Mouse (Mus musculus): ENCODE measurements at regions not wholly inside any gene's neighbourhood (a gene's known extent, or its start where the extent isn't known, plus 50 kb on each side); places are given as distances from the start of the nearest gene placed in this dataset.

DNA sequence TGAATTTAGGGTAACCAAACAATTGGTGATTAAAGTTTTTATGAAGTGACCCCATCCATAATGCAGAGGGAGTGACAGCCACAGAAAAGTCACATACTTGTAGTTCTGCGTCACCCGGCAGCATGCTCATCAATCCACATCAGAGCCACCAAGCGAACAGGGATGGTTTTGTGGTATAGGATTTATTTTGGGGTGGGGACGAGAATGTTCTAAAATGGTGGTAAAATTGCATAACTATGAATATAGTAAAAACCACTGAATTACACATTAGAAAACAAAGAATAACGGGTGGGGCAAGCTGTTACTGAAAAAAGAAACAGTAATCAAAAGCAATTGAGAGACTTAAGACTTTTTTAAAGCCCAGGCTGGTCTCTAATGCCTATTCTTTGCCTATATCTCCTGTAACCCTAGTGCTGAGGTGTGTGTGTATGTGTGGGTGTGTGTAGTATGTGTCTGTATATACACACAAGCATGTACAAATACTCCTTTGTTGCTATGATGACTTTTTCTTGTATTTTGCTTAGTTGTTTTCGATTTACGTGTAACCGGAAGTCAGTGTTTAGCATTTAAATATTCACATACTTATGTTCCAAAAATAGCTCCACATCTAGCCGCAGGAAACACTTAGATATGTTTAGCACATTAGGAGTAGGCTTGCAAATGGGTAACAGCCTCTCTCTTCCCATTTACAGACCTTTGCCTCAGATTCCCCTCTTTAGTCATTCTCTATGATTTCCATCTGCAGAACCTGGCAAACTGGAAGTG, 57.4 kb upstream of the Jak2 start:
- intact Hi-C loops (cut with DNase I): no loop called here

DNA sequence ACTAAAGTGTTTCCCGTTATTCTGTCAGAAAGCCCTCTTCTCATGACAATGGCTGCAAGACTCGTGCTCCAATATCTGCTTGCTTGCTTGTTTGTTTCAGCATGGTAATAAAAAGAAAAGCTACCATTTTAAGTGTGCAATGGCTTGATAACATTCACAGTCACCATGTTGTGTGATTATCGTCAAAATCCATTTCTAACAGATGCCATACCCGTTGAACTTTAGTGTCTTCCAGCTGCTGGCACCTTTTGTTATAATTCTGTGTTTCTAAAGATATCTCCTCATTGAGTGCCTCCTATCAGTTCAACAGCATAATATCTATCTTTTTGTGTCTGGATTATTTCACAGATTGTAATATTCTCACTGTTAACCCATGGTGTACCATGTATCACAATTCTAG, 55.4 kb upstream of the Jak2 start:
- intact Hi-C loops (cut with DNase I): no loop called here

DNA sequence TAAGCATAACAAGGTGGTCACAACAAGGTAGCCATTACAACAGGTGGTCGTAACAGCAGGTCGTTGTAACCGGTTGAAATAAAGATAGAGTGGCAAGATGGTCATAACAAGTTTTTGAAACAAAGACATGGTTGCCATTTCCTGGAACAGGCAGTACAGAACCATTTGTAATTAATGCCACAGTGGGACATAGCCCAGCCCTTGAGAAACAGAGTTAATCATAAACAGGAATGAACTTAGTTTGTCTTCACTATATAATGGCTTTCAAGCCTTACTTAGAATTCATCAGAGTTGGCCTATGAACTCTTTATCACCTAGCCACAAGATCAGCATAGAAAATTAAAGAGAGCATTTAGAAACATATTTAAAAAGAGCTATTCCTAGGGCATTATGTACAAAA, 53.0 kb upstream of the Jak2 start:
- intact Hi-C loops (cut with DNase I): no loop called here

DNA sequence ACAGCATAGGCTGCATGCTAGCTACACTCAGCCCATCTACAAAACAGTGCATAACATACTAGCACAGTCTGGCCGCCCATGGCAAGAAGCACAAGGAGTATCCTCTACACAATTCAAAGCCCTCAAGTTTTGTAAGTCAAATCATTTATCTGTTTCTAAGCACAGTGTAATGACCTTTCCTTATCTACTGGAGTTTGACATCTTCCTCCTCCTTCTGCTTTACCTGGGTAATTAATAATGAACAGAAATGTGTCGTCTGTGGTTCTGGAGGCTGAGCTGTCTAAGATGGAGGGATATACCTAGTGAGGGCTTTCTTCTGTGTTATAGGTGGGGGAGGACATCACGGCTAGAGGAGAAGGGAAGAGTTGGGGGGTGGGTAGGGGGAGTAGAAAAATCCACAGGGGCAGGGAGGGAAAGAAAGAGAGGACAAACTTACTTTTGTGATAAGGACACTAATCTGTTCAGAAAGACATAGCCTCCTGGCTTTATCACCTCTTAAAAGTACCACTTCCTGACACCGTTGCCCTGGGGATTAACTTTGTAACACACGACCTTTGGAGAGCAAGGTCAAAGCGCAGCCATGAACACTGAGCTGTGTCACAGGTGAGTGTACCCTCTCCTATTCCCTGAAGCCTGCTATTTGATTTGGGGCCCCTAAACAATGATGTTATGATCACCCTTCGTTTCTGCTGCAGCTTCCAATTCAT, 52.4 kb upstream of the Jak2 start:
- intact Hi-C loops (cut with DNase I): no loop called here

DNA sequence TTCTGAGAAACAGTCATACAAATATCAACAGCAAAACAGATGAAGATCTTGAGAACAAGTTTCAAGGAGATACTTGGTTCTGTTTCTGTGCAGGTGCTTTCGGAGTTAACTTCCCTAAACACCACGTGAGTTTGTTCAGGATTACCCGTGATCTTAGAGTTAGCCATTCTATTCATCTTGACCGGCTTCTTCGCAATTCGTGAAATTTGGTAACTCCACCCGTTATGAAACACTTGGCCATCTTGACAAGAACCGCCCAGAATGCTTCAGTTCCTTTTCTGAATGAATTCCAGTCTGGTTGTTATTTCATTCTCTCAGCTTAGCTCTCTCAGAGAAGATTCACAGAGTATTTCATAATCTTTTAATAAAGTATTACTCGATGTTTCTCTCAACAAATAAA, 50.0 kb upstream of the Jak2 start:
- intact Hi-C loops (cut with DNase I): loop anchor here (5.0 kb wide), 1 partner anchor 139 kb away; no protein-coding TSS in a partner anchor

Measured in adrenal gland (tissue).